Mouse (Mus musculus) embryonic facial prominence, embryonic 14.5 days (tissue): ENCODE measurements around the gene Tubb5. TPM values are rescaled to one million over a fixed set of nuclear protein-coding genes. Genes with fewer than 3 reads are reported as not detected.

Experiments
- ATAC-seq: fragments of 200-750 bp; cut with Nextera tagmentation; 2 replicates; pipeline ENCODE4 v1.8.0; 2017; ENCODE audit warnings: low read depth, moderate number of reproducible peaks, moderate TSS enrichment
- DNase-seq: peaks from one replicate; pipeline ENCODE4 v3.0.0-alpha.2; 2015; ENCODE audit warnings: low spot score
- H3K27ac ChIP-seq: fragments of 300-500 bp; sonication (generic); replicated peaks from 2 replicates; pipeline ENCODE4 v1.5.1; 2014; ENCODE audit warnings: low read depth, mild to moderate bottlenecking, low read length, moderate library complexity
- H3K27me3 ChIP-seq: fragments of 300-500 bp; sonication (generic); replicated peaks from 2 replicates; pipeline ENCODE4 v1.6.1; 2014; ENCODE audit warnings: low read length; ENCODE audit not compliant: control insufficient read depth, insufficient read depth
- H3K36me3 ChIP-seq: fragments of 300-500 bp; sonication (generic); 2 replicates; pipeline ENCODE4 v1.6.1; 2014; ENCODE audit warnings: low read length, mixed read lengths; ENCODE audit not compliant: control insufficient read depth, insufficient read depth
- H3K4me1 ChIP-seq: fragments of 300-500 bp; sonication (generic); 2 replicates; pipeline ENCODE4 v1.6.1; 2014; ENCODE audit warnings: antibody characterized with exemption, low read length; ENCODE audit not compliant: control insufficient read depth, insufficient read depth
- H3K4me2 ChIP-seq: fragments of 300-500 bp; sonication (generic); 2 replicates; pipeline ENCODE4 v1.6.1; 2014; ENCODE audit warnings: low read depth, mild to moderate bottlenecking, low read length, moderate library complexity, mixed read lengths
- H3K4me3 ChIP-seq: fragments of 300-500 bp; sonication (generic); 2 replicates; pipeline ENCODE4 v1.5.1; 2014; ENCODE audit warnings: low read depth, mild to moderate bottlenecking, low read length
- H3K9ac ChIP-seq: fragments of 300-500 bp; sonication (generic); 2 replicates; pipeline ENCODE4 v1.6.1; 2014; ENCODE audit warnings: low read depth, mild to moderate bottlenecking, low read length, moderate library complexity, mixed read lengths
- H3K9me3 ChIP-seq: fragments of 300-500 bp; sonication (generic); 2 replicates; pipeline ENCODE4 v1.6.1; 2016; ENCODE audit warnings: low read length; ENCODE audit not compliant: control insufficient read depth
- WGBS: fragments of 180-500 bp; shearing (Covaris S2); extraction: QIAGEN DNeasy Blood & Tissue Kit; methylation state at CpG from one replicate; pipeline ENCODE4 v1.1.7; 2014; 5-methylcytosine and 5-hydroxymethylcytosine counted together
- polyA plus RNA-seq: library from polyadenylated mRNA; unstranded; fragments of >200 nt; fragmentation: Nextera tagmentation; extraction: Ambion mirVana; gene quantifications from 2 replicates; pipeline ENCODE4 v1.2.1, GENCODE M21; 2014

Tubb5 gene
- polyA plus RNA-seq, 1 experiment from 2014 or later: 736 TPM

DNA sequence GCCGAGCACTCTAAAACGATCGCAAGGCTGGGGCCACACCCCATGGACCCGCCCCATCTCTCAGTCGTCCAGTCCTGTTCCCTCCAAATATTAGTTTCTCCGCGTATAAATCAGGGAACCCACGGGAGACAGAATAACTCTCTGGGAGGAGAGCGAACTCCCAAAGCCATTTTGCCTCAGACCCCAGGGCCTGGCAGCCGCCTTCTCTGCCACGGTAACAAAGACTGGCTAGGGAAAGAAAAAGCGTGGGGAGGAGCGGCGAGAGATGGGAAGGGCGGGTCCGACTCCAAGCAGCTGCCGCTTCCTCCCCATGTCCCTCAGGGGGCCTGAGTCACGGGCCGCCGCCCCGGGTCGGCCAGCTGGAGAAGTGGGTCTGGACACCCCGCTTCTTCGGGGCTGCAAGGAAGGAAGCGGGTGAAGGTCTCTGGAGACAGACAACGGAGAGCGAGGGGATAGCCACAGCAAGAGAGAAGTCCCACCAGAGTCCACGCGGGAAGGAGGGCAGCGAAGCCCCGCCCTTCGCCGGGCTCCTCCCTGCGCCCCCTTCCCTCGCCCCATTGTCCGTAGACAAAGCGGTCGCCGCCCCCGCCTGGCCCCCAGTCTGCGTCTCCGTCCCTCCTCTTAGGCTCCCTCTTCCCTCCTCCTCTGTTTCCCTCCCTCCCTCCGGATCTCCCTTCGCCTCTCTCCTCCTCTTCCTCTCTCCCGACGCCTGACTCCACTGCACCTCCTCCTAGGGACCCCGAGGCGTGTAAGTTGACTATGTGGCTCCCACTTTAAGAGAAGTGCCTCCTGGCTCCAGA is 27.6 kb upstream of the Tubb5 start, which contains the start of gene Ppp1r18:
Gene Ppp1r18 (plus strand): TSS at position 113 of the 800 bp plus-strand sequence.
- 0% methylated on average over 33 of the region's 48 CpGs for WGBS
- H3K4me3 ChIP-seq: peak within 1 kb of the TSS; percentile 57
- ATAC-seq (peak; percentile 74), DNase-seq (peak; percentile 94)
- H3K9ac ChIP-seq: peak within 1 kb of the TSS; percentile 70
- peaks cover 8% of the 10 kb centered on the region; the same call in 1 of the 2 replicates for H3K36me3 ChIP-seq
- peak within 1 kb of the TSS; percentile 96 for H3K4me2 ChIP-seq
- H3K4me1 ChIP-seq: peaks cover 40% of the 10 kb centered on the region
- H3K27ac ChIP-seq: peak within 1 kb of the TSS; percentile 97
- H3K9me3 ChIP-seq: no peaks in the 10 kb centered on the region
- H3K27me3 ChIP-seq: no peaks in the 10 kb centered on the region

DNA sequence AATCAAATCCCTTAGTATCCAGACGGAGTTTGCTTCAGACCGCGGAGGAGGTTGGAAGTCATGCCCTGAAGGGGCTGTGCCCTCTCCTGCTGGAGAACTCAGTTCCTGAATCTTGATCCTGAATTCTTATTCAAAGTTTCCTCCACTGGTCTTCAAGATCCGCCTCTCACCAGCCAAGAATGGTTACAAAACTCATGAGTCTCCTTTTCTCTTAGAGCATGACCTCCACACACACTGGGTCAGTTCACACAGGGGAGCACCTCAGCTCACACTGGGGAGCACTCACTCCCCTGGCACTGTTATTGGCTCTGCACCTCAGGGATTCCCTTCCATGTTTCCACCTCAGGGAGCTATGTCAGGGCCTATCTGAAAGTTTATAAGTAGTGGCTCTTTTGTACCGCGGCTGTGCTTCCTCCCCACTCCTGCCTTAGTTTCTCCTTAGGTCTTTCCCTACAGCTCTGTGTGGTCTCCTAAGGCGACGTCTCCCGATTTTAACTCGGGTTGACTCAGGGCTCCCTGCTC is 26.8 kb upstream of the Tubb5 start:
- ATAC-seq: no peak
- H3K4me3 ChIP-seq: peak overlapping the region; percentile 57
- H3K36me3 ChIP-seq: 0 out of 2 replicates have a peak, but pooled peaks cover 3% of the 10 kb centered on the region
- DNase-seq: no peak
- peak overlapping the region; percentile 96 for H3K4me2 ChIP-seq
- peaks cover 40% of the 10 kb centered on the region for H3K4me1 ChIP-seq
- H3K27ac ChIP-seq: peak overlapping the region; percentile 97
- H3K9me3 ChIP-seq: no peaks in the 10 kb centered on the region
- no peaks in the 10 kb centered on the region for H3K27me3 ChIP-seq
- 20% methylated on average over 10 of the region's 10 CpGs for WGBS
- peak overlapping the region; percentile 70 for H3K9ac ChIP-seq

- Histone ChIP-seq H3K9ac (peak within 1 kb of the TSS; percentile 81), H3K27me3 (no peaks in the 10 kb centered on the region), H3K4me3 (peak within 1 kb of the TSS; percentile 75), H3K4me1 (peaks cover 17% of the 10 kb centered on the region; the same call in 1 of the 2 replicates), H3K27ac (peak within 1 kb of the TSS; percentile 93), H3K36me3 (peaks cover 20% of the 10 kb centered on the region), H3K9me3 (no peaks in the 10 kb centered on the region), H3K4me2 (peak within 1 kb of the TSS; percentile 70)
- WGBS: under 1% methylated on average over 44 of the region's 47 CpGs
- peak; percentile 92 for ATAC-seq
- DNase-seq: peak; percentile 97
Measured at GRCm38 (mm10) chr17:35861198-35861857, 23.2 kb upstream of the Tubb5 start, which contains the start of gene Nrm. Gene Nrm, plus strand, starts transcription at chr17:35861318.

GRCm38 (mm10) chr17:35860831-35861197 is 22.7 kb upstream of the Tubb5 start:
- H3K27ac ChIP-seq: peak overlapping the region; percentile 93
- peak overlapping the region; percentile 70 for H3K4me2 ChIP-seq
- peaks cover 17% of the 10 kb centered on the region; the same call in 1 of the 2 replicates for H3K4me1 ChIP-seq
- ATAC-seq: no peak
- peak overlapping the region; percentile 75 for H3K4me3 ChIP-seq
- no peaks in the 10 kb centered on the region for H3K27me3 ChIP-seq
- no peaks in the 10 kb centered on the region for H3K9me3 ChIP-seq
- DNase-seq: no peak
- peak overlapping the region; percentile 81 for H3K9ac ChIP-seq
- WGBS: 4% methylated on average over 12 of the region's 12 CpGs
- peaks cover 20% of the 10 kb centered on the region for H3K36me3 ChIP-seq

DNA sequence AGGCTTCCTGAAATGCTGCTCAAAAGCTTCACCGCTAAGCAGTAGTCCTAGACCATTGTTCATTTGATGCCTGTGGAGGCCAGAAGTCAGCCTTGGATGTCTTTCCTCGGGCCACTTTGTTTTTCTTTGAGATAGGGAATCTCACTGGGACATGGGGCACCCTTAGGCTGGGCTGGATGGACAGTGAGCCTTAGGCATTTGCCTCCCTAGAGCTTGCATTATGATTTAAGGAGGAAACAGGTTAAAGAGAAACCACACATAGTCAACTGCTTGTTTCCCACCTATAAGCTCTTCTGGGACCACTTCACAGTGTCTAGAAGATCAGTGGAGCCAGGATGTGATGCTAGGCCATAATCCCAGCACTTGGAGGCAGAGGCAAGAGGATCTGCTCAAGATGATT is 21.7 kb upstream of the Tubb5 start:
- Histone ChIP-seq H3K9me3 (no peaks in the 10 kb centered on the region), H3K27ac (no peak overlapping the region), H3K27me3 (no peaks in the 10 kb centered on the region), H3K4me3 (no peak overlapping the region), H3K9ac (no peak overlapping the region), H3K4me2 (no peak overlapping the region), H3K4me1 (peaks cover 13% of the 10 kb centered on the region; the same call in 1 of the 2 replicates), H3K36me3 (peaks cover 25% of the 10 kb centered on the region)
- WGBS: 65% methylated on average over 2 of the region's 2 CpGs
- DNase-seq (no peak), ATAC-seq (no peak)

- no peak overlapping the region for H3K4me2 ChIP-seq
- no peak for DNase-seq
- WGBS: 91% methylated on average over 1 of the region's 1 CpGs
- H3K4me1 ChIP-seq: peaks cover 9% of the 10 kb centered on the region; the same call in 1 of the 2 replicates
- no peak overlapping the region for H3K4me3 ChIP-seq
- no peak overlapping the region for H3K27ac ChIP-seq
- no peaks in the 10 kb centered on the region for H3K27me3 ChIP-seq
- peaks cover 29% of the 10 kb centered on the region for H3K36me3 ChIP-seq
- ATAC-seq: no peak
- no peak overlapping the region for H3K9ac ChIP-seq
- no peaks in the 10 kb centered on the region for H3K9me3 ChIP-seq
Measured at GRCm38 (mm10) chr17:35859371-35859770, 21.3 kb upstream of the Tubb5 start.

- Histone ChIP-seq H3K4me1 (no peaks in the 10 kb centered on the region), H3K9me3 (no peaks in the 10 kb centered on the region), H3K4me3 (no peak overlapping the region), H3K4me2 (no peak overlapping the region), H3K36me3 (peaks cover 91% of the 10 kb centered on the region), H3K27ac (no peak overlapping the region), H3K27me3 (no peaks in the 10 kb centered on the region), H3K9ac (no peak overlapping the region)
- WGBS: 97% methylated on average over 3 of the region's 3 CpGs
- ATAC-seq: no peak
- no peak for DNase-seq
Measured at GRCm38 (mm10) chr17:35850974-35851373, 12.9 kb upstream of the Tubb5 start.

GRCm38 (mm10) chr17:35848112-35848511 is 10.0 kb upstream of the Tubb5 start:
- Histone ChIP-seq H3K4me3 (no peak overlapping the region), H3K4me1 (no peaks in the 10 kb centered on the region), H3K27me3 (no peaks in the 10 kb centered on the region), H3K4me2 (no peak overlapping the region), H3K9me3 (no peaks in the 10 kb centered on the region), H3K36me3 (peaks cover 86% of the 10 kb centered on the region), H3K9ac (0 out of 2 replicates have a peak overlapping the region, but pooled peaks have one; percentile 8), H3K27ac (no peak overlapping the region)
- ATAC-seq (peak; percentile 49), DNase-seq (no peak)
- WGBS: 18% methylated on average over 1 of the region's 1 CpGs
